Mouse (Mus musculus) stomach, embryonic 16.5 days (tissue): ENCODE measurements around the gene Zhx3. TPM values are rescaled to one million over a fixed set of nuclear protein-coding genes. Genes with fewer than 3 reads are reported as not detected.
A peak's percentile ranks its signal among the peaks of the same experiment; 100 is the strongest.

ENCODE experiments used
- ATAC-seq: fragments of 200-750 bp; cut with Nextera tagmentation; 2 replicates; pipeline ENCODE4 v1.8.0; 2017; ENCODE audit warnings: moderate number of reproducible peaks, moderate TSS enrichment; ENCODE audit not compliant: insufficient read depth, low FRiP score
- H3K27ac ChIP-seq: fragments of 300-500 bp; sonication (generic); 2 replicates; pipeline ENCODE4 v1.5.1; 2014; ENCODE audit warnings: low read length
- H3K27me3 ChIP-seq: fragments of 300-500 bp; sonication (generic); 2 replicates; pipeline ENCODE4 v1.6.1; 2014; ENCODE audit warnings: low read length, control low read depth, mixed read lengths; ENCODE audit not compliant: control insufficient read depth, insufficient read depth
- H3K36me3 ChIP-seq: fragments of 300-500 bp; sonication (generic); 2 replicates; pipeline ENCODE4 v1.6.1; 2014; ENCODE audit warnings: low read length; ENCODE audit not compliant: control insufficient read depth, insufficient read depth
- H3K4me1 ChIP-seq: fragments of 300-500 bp; sonication (generic); 2 replicates; pipeline ENCODE4 v1.6.1; 2014; ENCODE audit warnings: low read length, control low read depth, mixed read lengths; ENCODE audit not compliant: control insufficient read depth, insufficient read depth
- H3K4me2 ChIP-seq: fragments of 300-500 bp; sonication (generic); 2 replicates; pipeline ENCODE4 v1.6.1; 2014; ENCODE audit warnings: low read depth, low read length, mixed read lengths
- H3K4me3 ChIP-seq: fragments of 300-500 bp; sonication (generic); replicated peaks from 2 replicates; pipeline ENCODE4 v1.5.1; 2014; ENCODE audit warnings: mild to moderate bottlenecking, low read length
- H3K9ac ChIP-seq: fragments of 300-500 bp; sonication (generic); 2 replicates; pipeline ENCODE4 v1.6.1; 2014; ENCODE audit warnings: low read length
- H3K9me3 ChIP-seq: fragments of 300-500 bp; sonication (generic); replicated peaks from 2 replicates; pipeline ENCODE4 v1.6.1; 2016; ENCODE audit warnings: low read length, control low read depth; ENCODE audit not compliant: control insufficient read depth
- WGBS: fragments of 180-500 bp; shearing (Covaris S2); extraction: QIAGEN DNeasy Blood & Tissue Kit; methylation state at CpG from one replicate; pipeline ENCODE4 v1.1.7; 2014; 5-methylcytosine and 5-hydroxymethylcytosine counted together
- polyA plus RNA-seq: library from polyadenylated mRNA; unstranded; fragments of >200 nt; fragmentation: Nextera tagmentation; extraction: Ambion mirVana; gene quantifications from 2 replicates; pipeline ENCODE4 v1.2.1, GENCODE M21; 2015

Gene Zhx3
- polyA plus RNA-seq, 1 experiment from 2014 or later, result 10.7 TPM

GRCm38 (mm10) chr2:160744040-160744822 lies 128.6 kb downstream of the Zhx3 start:
- Histone ChIP-seq H3K4me3 (no peak overlapping the region), H3K27me3 (no peaks in the 10 kb centered on the region), H3K36me3 (peaks cover 14% of the 10 kb centered on the region), H3K4me1 (peaks cover 16% of the 10 kb centered on the region), H3K9ac (no peak overlapping the region), H3K9me3 (no peaks in the 10 kb centered on the region), H3K27ac (no peak overlapping the region), H3K4me2 (no peak overlapping the region)
- no peak for ATAC-seq
- WGBS, result 87% methylated on average over 7 of the region's 7 CpGs

- peak overlapping the region; percentile 19; the same call in 1 of the 2 replicates for H3K27ac ChIP-seq
Observed at GRCm38 (mm10) chr2:160742161-160742609, 130.6 kb downstream of the Zhx3 start.

GRCm38 (mm10) chr2:160741580-160741979 lies 131.2 kb downstream of the Zhx3 start:
- Histone ChIP-seq H3K9me3 (no peaks in the 10 kb centered on the region), H3K27ac (0 out of 2 replicates have a peak overlapping the region, but pooled peaks have one; percentile 14), H3K27me3 (no peaks in the 10 kb centered on the region), H3K4me1 (peaks cover 34% of the 10 kb centered on the region), H3K4me2 (no peak overlapping the region), H3K4me3 (no peak overlapping the region), H3K9ac (no peak overlapping the region), H3K36me3 (no peaks in the 10 kb centered on the region)
- no peak for ATAC-seq
- 58% methylated on average over 3 of the region's 3 CpGs for WGBS

More at GRCm38 (mm10) chr2:160742161-160742609, 130.6 kb downstream of the Zhx3 start:
- no peak for ATAC-seq
- Histone ChIP-seq H3K27me3 (no peaks in the 10 kb centered on the region), H3K4me1 (peaks cover 29% of the 10 kb centered on the region), H3K4me3 (no peak overlapping the region), H3K4me2 (no peak overlapping the region), H3K36me3 (no peaks in the 10 kb centered on the region), H3K9me3 (no peaks in the 10 kb centered on the region), H3K9ac (0 out of 2 replicates have a peak overlapping the region, but pooled peaks have one; percentile 17)
- WGBS, result 46% methylated on average over 1 of the region's 1 CpGs

- ATAC-seq, result no peak
- WGBS, result 69% methylated on average over 11 of the region's 11 CpGs
- Histone ChIP-seq H3K36me3 (no peaks in the 10 kb centered on the region), H3K27me3 (no peaks in the 10 kb centered on the region), H3K27ac (0 out of 2 replicates have a peak overlapping the region, but pooled peaks have one; percentile 14), H3K4me1 (peaks cover 42% of the 10 kb centered on the region), H3K4me3 (no peak overlapping the region), H3K9me3 (no peaks in the 10 kb centered on the region), H3K4me2 (no peak overlapping the region), H3K9ac (no peak overlapping the region)
Observed at GRCm38 (mm10) chr2:160740521-160741156, 132.2 kb downstream of the Zhx3 start.

DNA sequence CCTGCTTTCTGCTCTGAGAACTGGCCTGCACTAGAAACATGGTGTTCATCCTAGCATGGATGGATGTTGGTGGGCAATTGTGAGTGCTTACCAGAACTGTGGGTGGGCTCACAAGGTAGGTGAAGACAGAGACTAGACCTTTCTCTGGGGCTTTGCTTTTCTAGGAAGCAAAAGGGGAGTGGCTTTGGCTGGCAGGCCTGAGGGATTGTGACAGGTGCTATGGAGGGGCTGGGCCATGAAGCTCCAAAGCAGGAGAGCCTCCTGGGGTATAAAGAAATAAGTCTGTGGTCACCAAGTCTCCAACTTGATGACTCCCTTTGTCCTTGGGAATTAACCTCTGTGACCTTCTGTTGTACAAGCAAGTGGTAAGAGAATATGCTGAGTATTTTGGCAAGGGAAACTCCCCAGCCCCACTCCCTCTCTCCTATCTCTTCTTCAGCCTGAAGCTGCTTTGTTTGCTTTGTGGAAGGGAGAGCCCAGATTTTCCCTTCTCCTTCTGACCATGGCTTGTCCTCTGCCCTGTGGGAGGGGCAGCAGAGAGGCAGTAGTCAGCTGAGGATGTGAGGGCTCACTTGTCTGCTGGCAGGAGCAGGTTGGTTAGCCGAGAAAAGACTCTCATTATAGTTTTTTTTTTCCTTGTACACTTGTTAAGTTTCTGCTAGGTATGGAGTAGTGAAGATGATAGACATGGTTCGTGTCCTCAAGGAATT lies 133.0 kb downstream of the Zhx3 start:
- Histone ChIP-seq H3K4me1 (peaks cover 46% of the 10 kb centered on the region), H3K36me3 (0 out of 2 replicates have a peak, but pooled peaks cover 5% of the 10 kb centered on the region), H3K9ac (no peak overlapping the region), H3K9me3 (no peaks in the 10 kb centered on the region), H3K27me3 (no peaks in the 10 kb centered on the region), H3K4me2 (no peak overlapping the region), H3K27ac (peak overlapping the region; percentile 6; the same call in 1 of the 2 replicates), H3K4me3 (no peak overlapping the region)
- WGBS, result 47% methylated on average over 2 of the region's 2 CpGs
- ATAC-seq, result no peak

- Histone ChIP-seq H3K9ac (no peak overlapping the region), H3K4me1 (peaks cover 60% of the 10 kb centered on the region), H3K27ac (peak overlapping the region; percentile 30; the same call in 1 of the 2 replicates), H3K27me3 (no peaks in the 10 kb centered on the region), H3K4me3 (no peak overlapping the region), H3K9me3 (no peaks in the 10 kb centered on the region), H3K36me3 (0 out of 2 replicates have a peak, but pooled peaks cover 6% of the 10 kb centered on the region), H3K4me2 (no peak overlapping the region)
- 69% methylated on average over 5 of the region's 5 CpGs for WGBS
- no peak for ATAC-seq
Observed at GRCm38 (mm10) chr2:160738354-160738753, 134.4 kb downstream of the Zhx3 start.

- Histone ChIP-seq H3K4me2 (no peak overlapping the region), H3K27ac (no peak overlapping the region; the same call in 1 of the 2 replicates), H3K36me3 (0 out of 2 replicates have a peak, but pooled peaks cover 6% of the 10 kb centered on the region), H3K27me3 (no peaks in the 10 kb centered on the region), H3K9me3 (no peaks in the 10 kb centered on the region), H3K4me1 (peaks cover 65% of the 10 kb centered on the region), H3K4me3 (no peak overlapping the region), H3K9ac (no peak overlapping the region)
- ATAC-seq, result no peak
- 80% methylated on average over 3 of the region's 3 CpGs for WGBS
Observed at GRCm38 (mm10) chr2:160736466-160736865, 136.3 kb downstream of the Zhx3 start.

- no peak for ATAC-seq
- Histone ChIP-seq H3K4me3 (no peak overlapping the region), H3K9ac (no peak overlapping the region), H3K4me2 (no peak overlapping the region), H3K9me3 (no peaks in the 10 kb centered on the region), H3K4me1 (peaks cover 65% of the 10 kb centered on the region), H3K27me3 (no peaks in the 10 kb centered on the region), H3K27ac (peak overlapping the region; percentile 40; the same call in 1 of the 2 replicates), H3K36me3 (0 out of 2 replicates have a peak, but pooled peaks cover 6% of the 10 kb centered on the region)
- WGBS, result 82% methylated on average over 5 of the region's 5 CpGs
Observed at GRCm38 (mm10) chr2:160735706-160736310, 137.0 kb downstream of the Zhx3 start.
